Mouse (Mus musculus): ENCODE measurements around the gene St14.

GRCm38 (mm10) chr9:31151050-31151449, 19.4 kb upstream of the St14 start:
- TF ChIP-seq CTCF (IDR thresholded peaks at IDR 0.05; ENCODE audit: control insufficient read depth, insufficient read depth, insufficient read length) (no peak), USF1 (IDR thresholded peaks at IDR 0.05; ENCODE audit: low read depth) (no peak), CEBPB (IDR thresholded peaks at IDR 0.05; ENCODE audit: low read depth) (no peak), MAX (IDR thresholded peaks at IDR 0.05) (no peak)

Measured in C2C12 (cell line).